Mouse (Mus musculus): ENCODE measurements around the gene Tmcc3.
"Not testable (repeated sequence)": the region's sequence is repeated elsewhere in the genome, so short reads cannot be mapped to it uniquely, and the experiment has no call there.

Tmcc3 gene

DNA sequence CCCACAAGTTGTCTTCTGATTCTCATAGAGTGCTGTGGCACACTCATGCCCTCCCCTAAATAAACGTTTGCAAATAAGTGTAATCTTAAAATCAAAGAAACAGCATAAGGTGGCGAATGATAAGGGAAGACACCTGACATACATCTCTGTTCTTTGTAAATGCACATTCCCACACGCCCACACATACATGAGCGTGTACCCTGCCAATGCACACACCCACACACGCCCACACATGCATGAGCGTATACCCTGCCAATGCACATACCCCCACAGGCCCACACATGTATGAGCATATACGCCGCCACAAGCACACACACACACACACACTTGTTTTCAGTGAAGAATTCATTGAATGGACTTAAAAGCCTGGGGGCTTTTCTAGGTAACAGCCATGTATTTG lies 211.5 kb downstream of the Tmcc3 start:
- in situ Hi-C loops (cut with MboI; ENCODE audit: low pct_unique_long_range_greater_than_20kb in 1 of 2, low sequenced_read_pairs in 2 of 2, unreplicated experiment in 1 of 2) = no loop called here

- in situ Hi-C loops (cut with MboI; ENCODE audit: low pct_unique_long_range_greater_than_20kb in 1 of 2, low sequenced_read_pairs in 2 of 2, unreplicated experiment in 1 of 2) = no loop called here
Measured at GRCm38 (mm10) chr10:94523711-94524156, 212.0 kb downstream of the Tmcc3 start.

DNA sequence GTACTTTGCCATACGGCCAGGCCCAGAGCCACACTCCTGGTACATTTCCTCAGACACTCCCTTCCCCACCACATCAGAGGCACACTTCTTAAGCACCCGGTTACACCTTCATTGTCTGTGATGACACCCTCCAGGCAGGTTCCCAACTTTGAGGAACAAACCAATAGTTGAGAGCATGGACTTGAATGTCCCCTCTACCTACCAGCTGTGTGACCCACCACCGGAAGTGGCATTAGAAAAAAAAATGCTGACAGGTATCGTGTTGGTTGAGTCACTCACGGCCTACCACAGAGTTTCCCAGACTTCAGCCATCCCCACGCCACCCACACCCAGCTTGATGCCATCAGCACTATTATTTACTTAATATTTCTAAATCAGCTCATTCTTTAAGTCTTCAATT lies 213.2 kb downstream of the Tmcc3 start:
- in situ Hi-C loops (cut with MboI; ENCODE audit: low pct_unique_long_range_greater_than_20kb in 1 of 2, low sequenced_read_pairs in 2 of 2, unreplicated experiment in 1 of 2) = no loop called here

DNA sequence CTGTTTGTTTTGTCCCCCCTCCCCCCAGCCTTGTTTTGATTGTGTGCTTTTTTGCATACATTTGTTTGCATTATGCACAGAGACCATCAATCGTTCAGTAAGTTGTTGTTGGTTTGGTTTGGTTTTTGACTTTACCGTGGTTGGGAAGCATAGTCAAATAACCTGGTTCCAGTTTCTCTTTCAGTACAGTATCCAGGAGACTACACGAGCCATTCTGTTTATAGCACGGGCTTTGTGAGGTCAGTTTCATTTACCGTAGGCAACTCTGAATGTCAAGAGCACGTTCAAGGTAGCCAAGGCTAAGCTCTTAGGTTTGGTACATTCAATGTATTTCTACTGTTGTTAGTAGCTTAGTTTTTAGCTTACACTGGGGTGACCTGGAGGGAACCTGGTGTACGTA lies 214.0 kb downstream of the Tmcc3 start:
- in situ Hi-C loops (cut with MboI; ENCODE audit: low pct_unique_long_range_greater_than_20kb in 1 of 2, low sequenced_read_pairs in 2 of 2, unreplicated experiment in 1 of 2) = no loop called here

DNA sequence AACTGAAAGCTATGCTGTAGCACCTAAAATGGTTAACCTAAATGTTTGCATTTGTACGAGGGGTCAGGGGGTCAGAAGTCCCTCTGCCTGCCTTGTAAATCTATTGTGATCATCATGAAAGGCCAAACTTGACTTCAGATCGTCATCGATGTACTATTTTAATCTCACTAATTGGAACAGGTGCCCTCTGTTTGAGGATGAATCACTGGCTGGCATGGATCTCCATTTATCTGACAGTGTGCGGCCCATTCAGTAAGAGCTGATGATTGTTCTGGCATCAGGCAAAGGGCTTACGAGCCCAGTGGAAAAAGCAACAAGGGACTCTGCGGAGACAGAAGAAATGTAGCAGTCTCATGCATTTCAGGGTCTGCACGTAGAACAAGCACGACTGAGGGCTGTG lies 215.1 kb downstream of the Tmcc3 start:
- in situ Hi-C loops (cut with MboI; ENCODE audit: low pct_unique_long_range_greater_than_20kb in 1 of 2, low sequenced_read_pairs in 2 of 2, unreplicated experiment in 1 of 2) = no loop called here

DNA sequence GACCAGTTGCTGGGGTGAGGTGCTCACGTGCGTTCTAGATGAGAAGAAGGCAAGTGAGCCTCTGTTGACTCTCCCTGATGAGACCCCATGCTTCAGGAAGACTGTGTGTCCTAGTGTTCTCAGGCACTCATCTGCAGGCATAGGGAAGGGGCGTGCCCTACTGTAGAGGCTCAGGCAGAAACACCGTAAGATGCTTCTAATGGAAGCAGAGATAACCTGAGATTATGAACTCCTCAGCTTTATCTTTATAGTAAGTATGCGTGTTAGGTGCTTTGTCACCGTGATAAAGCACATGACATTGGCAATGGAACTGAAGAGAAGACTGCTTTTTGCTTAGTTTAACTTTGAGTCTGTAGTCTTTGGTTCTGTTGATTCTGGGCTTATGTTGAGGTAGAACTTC lies 215.5 kb downstream of the Tmcc3 start:
- in situ Hi-C loops (cut with MboI; ENCODE audit: low pct_unique_long_range_greater_than_20kb in 1 of 2, low sequenced_read_pairs in 2 of 2, unreplicated experiment in 1 of 2) = no loop called here

DNA sequence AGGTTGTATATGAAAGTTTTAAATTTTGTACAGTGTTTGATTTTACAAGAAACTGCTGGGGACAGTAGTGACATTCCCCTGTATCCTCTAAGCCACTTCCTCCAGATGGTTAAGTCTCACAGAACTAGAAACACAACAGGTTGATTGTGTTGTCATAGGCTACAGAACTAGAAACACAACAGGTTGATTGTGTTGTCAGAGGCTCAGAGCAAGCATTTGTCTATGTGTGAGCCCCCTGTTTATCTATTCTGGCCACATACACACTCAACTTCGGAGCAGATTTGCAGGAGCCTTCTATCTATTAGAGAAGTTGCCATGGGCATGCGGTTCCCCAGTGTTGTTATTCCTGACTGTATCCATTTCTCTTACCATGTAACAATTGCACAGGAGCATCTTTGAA lies 218.3 kb downstream of the Tmcc3 start:
- in situ Hi-C loops (cut with MboI; ENCODE audit: low pct_unique_long_range_greater_than_20kb in 1 of 2, low sequenced_read_pairs in 2 of 2, unreplicated experiment in 1 of 2) = no loop called here

DNA sequence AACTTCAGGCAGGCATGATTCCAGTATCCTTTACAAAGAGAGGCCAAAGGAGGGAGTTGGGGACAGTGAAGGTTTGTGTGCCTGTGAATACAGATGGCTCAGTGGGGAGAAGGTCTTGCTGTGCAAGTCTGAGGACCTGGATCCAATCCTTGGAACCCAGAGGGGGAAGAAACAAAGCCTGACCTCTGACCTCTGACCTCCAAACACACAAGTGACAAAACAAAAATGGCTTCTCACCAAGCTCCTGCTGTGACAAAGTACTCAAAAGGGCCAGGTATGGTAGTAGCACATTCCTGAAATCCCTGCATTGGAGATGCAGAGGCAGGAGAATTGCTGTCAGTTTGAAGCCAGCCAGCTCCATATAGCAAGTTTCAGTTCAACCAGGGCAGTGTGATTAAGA lies 219.7 kb downstream of the Tmcc3 start:
- in situ Hi-C loops (cut with MboI; ENCODE audit: low pct_unique_long_range_greater_than_20kb in 1 of 2, low sequenced_read_pairs in 2 of 2, unreplicated experiment in 1 of 2) = no loop called here

DNA sequence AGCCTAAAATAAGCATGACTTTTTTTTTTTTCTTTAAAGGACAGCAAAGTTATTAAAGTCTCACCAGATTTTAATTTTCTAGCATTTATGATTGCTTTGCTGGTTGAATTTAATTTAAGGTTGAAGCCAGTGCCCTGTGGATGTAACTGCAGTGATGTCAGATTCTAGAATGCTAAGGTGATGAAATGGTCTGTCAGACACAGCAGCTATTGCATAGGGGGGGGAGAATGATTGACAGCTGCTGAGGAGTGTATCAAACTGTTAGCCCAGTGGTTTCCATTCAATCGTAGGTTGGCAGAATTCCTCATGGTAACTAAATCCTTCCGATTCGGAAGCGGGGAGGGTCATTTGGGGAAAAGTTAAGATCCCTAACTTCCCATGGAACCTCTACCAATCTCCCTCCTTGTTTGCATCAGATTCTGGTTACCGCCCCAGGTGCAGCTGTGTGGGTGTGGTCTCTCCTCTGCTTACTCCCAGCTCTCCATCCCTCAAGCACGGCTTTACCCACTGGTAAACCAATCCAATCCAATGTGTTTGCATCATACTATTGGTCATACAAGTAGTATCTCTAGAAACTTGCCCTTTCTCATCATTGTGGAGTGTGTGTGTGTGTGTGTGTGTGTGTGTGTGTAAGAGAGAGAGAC lies 221.5 kb downstream of the Tmcc3 start:
- in situ Hi-C loops (cut with MboI; ENCODE audit: low pct_unique_long_range_greater_than_20kb in 1 of 2, low sequenced_read_pairs in 2 of 2, unreplicated experiment in 1 of 2) = no loop called here

DNA sequence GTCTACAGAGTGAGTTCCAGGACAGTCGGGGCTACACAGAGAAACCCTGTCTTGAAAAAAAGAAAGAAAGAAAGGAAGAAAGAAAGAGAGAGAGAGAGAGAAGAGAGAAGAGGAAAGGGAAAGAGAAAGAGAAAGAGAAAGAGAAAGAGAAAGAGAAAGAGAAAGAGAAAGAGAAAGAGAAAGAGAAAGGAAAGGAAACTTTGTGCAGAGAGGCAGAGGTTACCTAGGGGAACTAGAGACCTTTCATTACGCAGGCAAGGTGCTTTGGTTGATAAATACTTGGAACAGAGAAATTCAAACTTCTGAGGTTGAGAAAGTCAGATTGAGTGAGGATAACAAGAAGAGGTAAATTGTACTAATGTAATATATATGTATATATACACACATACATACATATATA lies 226.9 kb downstream of the Tmcc3 start:
- in situ Hi-C loops (cut with MboI; ENCODE audit: low pct_unique_long_range_greater_than_20kb in 1 of 2, low sequenced_read_pairs in 2 of 2, unreplicated experiment in 1 of 2) = not testable (repeated sequence)

- in situ Hi-C loops (cut with MboI; ENCODE audit: low pct_unique_long_range_greater_than_20kb in 1 of 2, low sequenced_read_pairs in 2 of 2, unreplicated experiment in 1 of 2) = no loop called here
Measured at GRCm38 (mm10) chr10:94540241-94540640, 228.5 kb downstream of the Tmcc3 start.

DNA sequence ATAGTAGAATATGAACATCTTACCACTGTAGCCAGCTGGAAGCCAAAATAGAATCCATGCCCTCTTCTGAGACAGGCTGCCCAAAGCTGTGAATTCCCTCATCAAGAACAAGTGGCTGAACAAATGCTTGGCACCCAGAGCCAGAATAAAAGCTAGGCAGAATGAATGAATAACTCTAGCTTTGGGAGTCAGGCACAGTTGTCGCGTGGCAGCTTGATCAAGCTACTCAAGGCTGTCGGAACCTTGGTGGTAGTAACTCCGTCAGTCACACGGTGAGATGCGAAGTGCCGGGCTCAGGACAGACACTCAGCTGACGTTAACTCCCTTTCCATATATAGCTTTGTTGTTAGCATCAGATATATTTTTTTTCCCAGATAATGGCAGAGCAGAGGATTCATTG lies 232.2 kb downstream of the Tmcc3 start:
- in situ Hi-C loops (cut with MboI; ENCODE audit: low pct_unique_long_range_greater_than_20kb in 1 of 2, low sequenced_read_pairs in 2 of 2, unreplicated experiment in 1 of 2) = no loop called here

- in situ Hi-C loops (cut with MboI; ENCODE audit: low pct_unique_long_range_greater_than_20kb in 1 of 2, low sequenced_read_pairs in 2 of 2, unreplicated experiment in 1 of 2) = no loop called here
Measured at GRCm38 (mm10) chr10:94544803-94545202, 233.1 kb downstream of the Tmcc3 start.

DNA sequence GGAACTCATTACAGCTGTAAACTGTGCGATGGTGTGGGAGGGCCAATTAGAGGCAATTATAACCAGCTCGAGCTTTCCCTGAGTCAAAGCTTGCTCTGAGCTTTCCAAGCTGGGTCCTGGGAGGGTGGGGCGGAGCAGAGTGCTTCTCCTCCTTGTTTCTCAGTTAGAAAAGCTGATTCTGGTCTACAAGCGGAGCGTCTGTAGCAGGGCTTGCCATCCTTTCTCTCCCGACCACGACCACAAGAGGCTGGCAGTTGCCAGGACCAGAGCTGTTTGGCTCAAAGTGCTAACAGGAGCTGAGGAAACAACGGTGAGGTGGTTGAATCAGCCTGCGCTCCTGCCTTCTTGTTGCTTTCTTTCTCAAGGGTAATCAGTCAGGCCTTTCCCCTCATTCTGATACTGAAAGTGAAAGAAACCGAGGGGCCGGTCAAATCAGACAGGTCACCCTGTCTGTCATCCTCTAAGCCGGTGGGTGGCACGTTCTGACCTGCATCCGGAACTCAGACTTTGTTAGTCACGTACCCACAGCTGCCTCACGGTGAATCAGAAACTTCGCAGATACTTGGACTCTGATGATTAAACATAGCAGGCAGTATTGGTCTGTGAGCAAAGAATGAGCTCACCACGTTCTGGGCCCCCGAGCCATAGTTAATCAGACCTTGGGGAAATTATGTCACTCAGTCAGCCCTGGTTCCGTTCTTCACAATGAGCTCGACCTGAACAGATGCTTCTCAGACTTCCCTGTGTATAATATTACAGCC lies 233.7 kb downstream of the Tmcc3 start:
- in situ Hi-C loops (cut with MboI; ENCODE audit: low pct_unique_long_range_greater_than_20kb in 1 of 2, low sequenced_read_pairs in 2 of 2, unreplicated experiment in 1 of 2) = no loop called here

GRCm38 (mm10) chr10:94546617-94547016 lies 234.9 kb downstream of the Tmcc3 start:
- in situ Hi-C loops (cut with MboI; ENCODE audit: low pct_unique_long_range_greater_than_20kb in 1 of 2, low sequenced_read_pairs in 2 of 2, unreplicated experiment in 1 of 2) = no loop called here

GRCm38 (mm10) chr10:94549511-94550232 lies 237.9 kb downstream of the Tmcc3 start:
- in situ Hi-C loops (cut with MboI; ENCODE audit: low pct_unique_long_range_greater_than_20kb in 1 of 2, low sequenced_read_pairs in 2 of 2, unreplicated experiment in 1 of 2) = no loop called here

- in situ Hi-C loops (cut with MboI; ENCODE audit: low pct_unique_long_range_greater_than_20kb in 1 of 2, low sequenced_read_pairs in 2 of 2, unreplicated experiment in 1 of 2) = no loop called here
Measured at GRCm38 (mm10) chr10:94550649-94551048, 238.9 kb downstream of the Tmcc3 start.

DNA sequence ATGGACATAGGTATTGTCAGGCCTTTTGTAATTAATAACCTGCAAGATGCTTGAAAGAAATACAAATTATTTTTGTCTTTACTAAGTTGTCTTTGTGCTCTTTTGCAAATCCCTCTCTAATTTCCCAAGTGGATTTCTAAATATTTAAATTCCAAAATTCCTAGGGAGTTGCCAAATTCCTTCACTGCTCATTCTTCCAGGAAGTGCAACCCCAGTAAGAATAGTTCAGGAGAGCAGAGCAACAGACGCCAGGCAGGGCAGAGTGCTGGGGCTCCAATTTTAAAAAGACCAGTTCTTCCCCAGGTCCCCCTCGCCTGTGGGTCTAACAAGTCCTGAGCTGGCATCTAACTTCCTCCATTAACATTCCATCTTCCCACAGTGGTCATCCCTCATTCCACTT lies 239.3 kb downstream of the Tmcc3 start:
- in situ Hi-C loops (cut with MboI; ENCODE audit: low pct_unique_long_range_greater_than_20kb in 1 of 2, low sequenced_read_pairs in 2 of 2, unreplicated experiment in 1 of 2) = no loop called here

DNA sequence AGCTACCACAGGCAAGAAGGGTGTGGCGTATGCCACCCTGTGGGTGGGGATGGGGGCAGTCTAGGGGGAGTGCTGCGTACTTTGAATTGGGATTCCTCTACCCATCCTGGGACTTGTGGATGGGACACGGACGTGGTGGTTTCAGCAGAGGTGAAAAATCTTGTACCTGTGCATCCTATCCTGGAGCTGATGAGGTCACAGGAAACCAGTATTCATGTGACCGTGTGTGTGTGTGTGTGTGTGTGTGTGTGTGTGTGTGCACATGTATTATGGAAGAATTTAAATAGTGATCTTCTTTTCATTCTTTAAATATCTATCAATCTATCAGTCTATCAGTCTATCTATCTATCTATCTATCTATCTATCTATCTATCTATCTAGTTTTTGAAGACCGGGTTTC lies 239.8 kb downstream of the Tmcc3 start:
- in situ Hi-C loops (cut with MboI; ENCODE audit: low pct_unique_long_range_greater_than_20kb in 1 of 2, low sequenced_read_pairs in 2 of 2, unreplicated experiment in 1 of 2) = no loop called here
